Mouse (Mus musculus): Measurements from ENCODE around the gene Mdga1. TPM values are rescaled to one million over a fixed set of nuclear protein-coding genes. Genes with fewer than 3 reads are reported as not detected.

Gene Mdga1
- total RNA-seq, 2 experiments from 2014 or later, result 85.6 to 92.9 TPM

DNA sequence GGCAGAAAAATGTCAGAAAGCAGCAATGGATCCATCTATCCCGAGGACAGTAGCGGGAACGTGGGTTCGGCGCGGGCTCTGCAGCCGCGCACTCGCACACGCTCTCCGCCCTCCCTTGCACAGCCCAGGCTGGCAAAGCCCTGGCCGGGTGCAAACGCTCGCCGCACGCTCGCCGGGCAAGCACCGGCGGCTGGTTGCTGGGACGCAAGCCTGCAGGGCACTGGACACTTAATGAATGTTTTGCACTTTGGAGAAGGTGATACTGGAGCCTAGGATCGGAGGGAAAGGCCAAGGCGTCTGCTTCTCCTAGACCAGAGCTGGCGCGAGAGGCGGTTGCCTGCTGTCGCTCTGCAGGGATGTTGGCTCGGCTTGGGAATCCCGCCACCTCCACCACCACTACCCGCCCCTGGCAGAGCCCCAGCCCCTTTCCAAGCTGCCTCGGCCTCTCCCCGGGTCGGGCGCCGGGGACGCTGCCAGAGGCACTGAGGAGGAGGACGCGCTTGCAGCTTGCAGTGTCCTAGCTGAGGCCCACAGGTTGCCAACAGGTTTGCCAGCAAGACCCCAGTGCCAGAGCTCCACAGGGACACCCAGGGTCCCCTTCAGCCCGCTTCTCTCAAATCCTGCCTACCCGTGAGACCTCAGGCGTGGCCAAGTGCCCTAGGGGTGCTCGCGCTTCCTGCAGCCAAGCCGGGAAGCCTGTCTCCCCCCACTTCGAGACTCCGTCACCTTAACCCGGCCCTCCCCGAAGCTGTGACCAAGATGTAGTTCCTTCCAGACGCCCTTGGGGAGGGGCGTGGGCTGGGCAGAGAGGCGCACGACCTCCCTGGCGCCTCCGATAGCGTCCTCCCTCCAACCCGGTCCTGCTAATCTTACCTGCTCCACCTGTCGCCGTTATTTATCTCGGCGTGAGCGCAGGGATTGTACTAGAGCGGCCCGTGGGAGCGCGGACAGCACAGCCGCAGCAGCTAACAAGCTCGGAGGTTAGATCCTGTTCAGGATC is 80.6 kb downstream of the Mdga1 start:
- intact Hi-C loops (cut with DNase I), result loop anchor here (5.0 to 10.0 kb wide), 2 partner anchors 274 to 568 kb away; partner anchors contain the start of genes Gm28043 and Rnf8
- peak; percentile 98 for DNase-seq

DNA sequence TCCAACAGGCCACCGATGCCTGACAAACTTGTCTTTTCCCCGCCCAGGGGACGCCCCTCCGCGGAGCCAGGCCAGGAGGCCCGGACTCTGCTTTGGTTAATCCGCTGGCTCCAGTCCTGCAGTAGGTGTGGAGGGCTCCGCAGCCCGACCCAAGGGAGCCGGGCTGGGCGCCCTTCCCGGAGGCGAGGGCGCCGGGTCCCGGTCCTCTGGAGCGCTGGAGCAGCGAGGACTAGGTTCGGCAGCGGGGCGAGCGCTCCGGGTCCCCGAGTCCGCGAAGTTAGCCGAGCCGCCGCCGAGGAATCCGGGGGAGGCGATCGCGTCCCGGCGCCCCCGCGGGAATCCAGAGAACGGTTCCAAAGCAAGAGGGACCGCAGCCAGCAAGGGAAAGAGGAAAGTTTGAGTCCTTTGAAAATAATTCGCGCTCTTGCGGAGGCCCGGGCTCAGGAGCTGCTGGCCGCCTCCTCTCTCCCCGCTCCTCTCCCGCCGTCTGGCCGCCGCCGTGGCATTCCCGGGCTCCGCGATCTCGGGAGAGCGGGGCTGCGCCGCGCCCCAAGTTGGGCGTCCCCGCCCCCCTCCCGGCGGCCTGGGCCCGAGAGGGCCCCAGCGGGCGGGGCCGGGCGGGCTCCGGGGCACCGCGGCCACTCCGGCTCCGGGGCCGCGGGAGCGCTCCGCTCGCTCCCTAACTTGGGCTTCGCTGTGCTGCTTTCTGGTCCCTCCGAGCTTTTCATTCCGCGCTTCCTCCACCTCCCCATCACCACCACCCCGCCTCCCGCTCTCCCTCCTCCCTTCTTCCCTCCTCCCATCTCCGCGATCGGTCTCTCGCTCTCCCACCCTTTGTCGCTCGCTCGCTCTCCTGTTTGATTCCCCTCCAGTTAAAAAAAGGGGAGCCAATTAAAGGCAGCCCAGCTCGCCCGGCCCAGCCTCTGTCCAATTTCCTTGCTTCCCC is 81.7 kb downstream of the Mdga1 start:
- peak; percentile 88 for DNase-seq
- intact Hi-C loops (cut with DNase I), result loop anchor here (5.0 to 10.0 kb wide), 2 partner anchors 273 to 569 kb away; partner anchors contain the start of genes Gm28043 and Rnf8

DNA sequence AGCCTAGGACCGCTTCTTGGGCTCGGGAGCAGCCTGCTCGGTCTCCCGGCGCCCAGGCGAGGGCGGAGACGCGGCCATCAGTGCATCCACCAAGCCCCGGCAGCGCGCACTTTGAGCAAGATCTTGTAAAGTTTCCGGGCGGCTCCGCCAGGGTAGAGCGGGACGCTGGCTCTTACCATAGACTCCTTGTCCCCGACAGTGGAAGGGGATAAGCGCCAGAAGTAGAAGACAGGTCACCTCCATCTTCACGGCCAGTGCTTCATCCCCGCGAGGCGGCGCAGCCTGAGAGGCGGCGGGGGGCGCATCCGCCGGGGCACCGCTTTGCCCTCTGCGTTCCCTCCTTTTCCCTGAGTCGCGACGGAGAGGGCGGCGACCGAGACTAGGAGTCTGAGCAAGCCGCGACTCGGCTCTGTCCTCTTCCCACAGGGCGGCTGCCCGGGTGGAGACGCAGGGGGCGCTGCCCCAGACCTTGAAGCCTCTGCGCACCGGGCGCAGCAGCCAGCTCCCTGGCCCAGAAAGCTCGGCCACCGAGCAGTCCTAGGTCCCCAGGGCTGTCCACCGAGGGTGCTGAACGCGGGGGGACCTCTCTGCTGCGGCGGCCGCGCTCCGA is 82.5 kb downstream of the Mdga1 start:
- DNase-seq, result peak; percentile 57

DNA sequence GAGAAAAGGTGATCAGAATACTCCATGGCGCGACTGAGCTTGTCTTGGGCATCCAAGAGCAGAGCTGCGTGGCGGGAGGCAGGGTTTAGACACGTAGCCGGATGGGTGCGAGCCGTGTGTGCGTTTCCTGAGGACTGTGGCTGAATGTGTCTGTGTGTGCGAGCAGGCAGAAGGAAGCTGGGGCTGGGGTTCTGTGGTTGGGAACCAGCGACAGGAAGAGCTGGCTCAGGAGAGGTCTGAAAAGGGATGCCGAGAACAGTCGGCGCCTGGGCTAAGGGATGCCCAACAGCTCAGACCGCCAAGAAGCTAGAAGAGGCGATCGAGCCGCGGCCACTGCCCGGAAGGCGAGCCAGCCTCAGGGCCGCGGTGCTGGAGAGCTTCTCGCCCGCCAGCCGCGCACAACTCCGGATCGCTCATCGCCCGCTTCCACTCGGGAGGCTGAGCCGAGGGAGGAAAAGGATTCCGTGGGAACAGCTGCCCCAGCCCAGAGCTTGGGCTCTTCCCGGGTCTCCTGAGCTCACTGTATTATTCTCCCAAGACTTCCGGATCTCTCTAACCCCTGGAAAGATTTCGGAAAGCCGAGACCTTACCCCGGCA is 83.1 kb downstream of the Mdga1 start:
- intact Hi-C loops (cut with DNase I), result loop anchor here (5.0 to 10.0 kb wide), 2 partner anchors 272 to 571 kb away; partner anchors contain the start of genes Gm28043 and Rnf8
- no peak for DNase-seq

More for the DNA sequence above, 82.5 kb downstream of the Mdga1 start:
- intact Hi-C loops (cut with DNase I), result loop anchor here (5.0 to 10.0 kb wide), 2 partner anchors 273 to 570 kb away; partner anchors contain the start of genes Gm28043 and Rnf8

DNA sequence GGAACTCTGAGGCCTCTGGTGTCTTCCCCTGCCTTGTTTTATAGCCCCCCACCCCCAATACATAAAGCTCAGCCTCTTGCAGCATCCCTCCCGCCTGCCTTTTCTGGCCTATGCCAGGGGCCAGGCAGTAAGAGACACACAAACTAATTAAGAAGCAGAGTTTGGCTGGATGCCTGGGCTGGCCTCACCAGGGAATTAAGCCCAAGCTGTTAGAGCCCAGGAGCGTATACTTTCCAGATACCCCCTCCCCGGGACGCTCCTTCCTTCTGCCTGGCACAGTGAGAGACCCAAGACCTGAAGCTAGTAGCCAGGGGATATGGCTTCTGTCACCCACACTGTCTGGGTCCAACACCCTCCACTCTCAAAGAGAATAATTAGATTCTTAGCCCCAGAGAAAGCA is 83.8 kb downstream of the Mdga1 start:
- peak; percentile 95 for DNase-seq
- intact Hi-C loops (cut with DNase I), result loop anchor here (5.0 to 10.0 kb wide), 2 partner anchors 271 to 571 kb away; partner anchors contain the start of genes Gm28043 and Rnf8

DNA sequence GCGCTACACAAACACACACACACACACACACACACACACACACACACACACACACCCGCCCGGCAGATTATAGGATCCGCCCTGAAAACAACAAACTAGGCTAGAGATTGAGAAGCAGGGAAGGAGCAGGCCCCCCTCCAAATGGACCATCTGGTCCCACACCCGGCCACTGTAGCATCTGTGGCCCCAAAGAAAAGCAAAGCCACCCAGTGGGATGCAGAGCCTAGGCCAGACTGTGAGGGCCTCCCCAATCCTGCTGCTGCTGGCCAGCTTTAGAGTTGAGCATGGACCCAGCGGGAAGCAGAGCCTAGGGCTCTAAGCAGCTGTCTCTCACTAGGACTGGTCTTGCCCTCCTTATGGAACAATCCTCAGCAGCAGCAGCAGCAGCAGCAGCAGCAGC is 85.3 kb downstream of the Mdga1 start:
- peak; percentile 90 for DNase-seq
- intact Hi-C loops (cut with DNase I), result loop anchor here (5.0 to 10.0 kb wide), 2 partner anchors 177 to 270 kb away; partner anchors contain the start of genes Gm28043 and Rnf8

DNA sequence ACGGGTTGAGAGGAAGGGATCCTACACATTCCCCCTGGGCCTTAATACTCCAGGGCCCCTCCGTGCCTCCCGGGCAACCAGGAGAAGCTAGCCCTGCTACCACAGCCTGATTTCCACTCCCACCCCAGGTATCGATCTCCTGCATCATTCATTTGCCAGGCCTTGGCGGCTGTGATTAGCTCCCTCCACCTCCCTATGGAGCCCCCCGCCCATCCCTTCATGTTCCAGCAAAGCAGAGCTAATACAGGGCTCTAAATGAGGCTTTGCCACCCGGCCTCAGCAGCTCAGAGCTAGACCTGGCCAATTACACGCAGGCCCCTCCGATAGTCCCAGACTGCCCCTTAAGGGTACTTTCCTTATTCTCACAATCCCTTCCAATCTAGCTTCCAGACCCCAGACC is 86.5 kb downstream of the Mdga1 start:
- intact Hi-C loops (cut with DNase I), result loop anchor here (5.0 to 10.0 kb wide), 2 partner anchors 176 to 269 kb away; partner anchors contain the start of genes Gm28043 and Rnf8
- no peak for DNase-seq

DNA sequence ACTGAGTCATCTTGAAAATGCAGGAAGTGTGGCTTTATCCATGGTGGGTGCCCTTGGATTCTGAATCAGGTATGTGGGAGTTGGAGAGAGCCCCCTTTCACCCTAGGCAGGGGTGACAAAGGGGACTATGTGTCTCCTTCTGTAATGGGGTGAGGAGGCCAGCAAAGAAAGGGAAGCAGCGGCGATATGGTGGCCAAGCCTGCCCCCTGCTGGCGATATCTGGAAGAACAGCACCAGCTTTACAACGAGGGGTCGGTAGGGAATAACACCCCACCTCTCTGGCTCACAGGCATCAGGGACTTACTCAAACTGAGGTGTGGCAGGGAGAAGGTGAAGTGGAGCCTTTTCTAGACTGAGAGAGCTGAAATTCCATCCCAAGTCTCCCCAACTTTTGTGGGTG is 87.0 kb downstream of the Mdga1 start:
- intact Hi-C loops (cut with DNase I), result loop anchor here (5.0 to 10.0 kb wide), 2 partner anchors 176 to 268 kb away; partner anchors contain the start of genes Gm28043 and Rnf8
- peak; percentile 81 for DNase-seq

DNA sequence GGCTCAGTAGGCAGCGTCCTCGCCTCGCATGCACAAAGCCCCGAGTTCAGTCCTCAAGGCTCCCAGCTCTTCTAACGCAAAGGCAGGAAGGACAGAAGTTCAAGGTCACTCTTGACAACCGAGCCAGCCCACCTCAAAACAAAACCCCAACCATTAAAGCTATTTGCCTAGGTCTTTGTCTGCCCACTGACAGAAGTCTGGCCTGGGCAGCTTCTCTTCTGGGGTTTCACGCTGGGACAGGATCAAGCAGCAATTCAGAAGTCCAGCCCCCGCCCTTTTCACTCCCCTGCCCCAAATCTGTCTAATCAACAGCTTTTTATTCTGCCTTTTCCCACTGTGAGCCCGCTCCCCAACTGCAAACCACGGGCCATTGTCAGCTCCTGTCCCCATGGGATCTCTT is 89.6 kb downstream of the Mdga1 start:
- intact Hi-C loops (cut with DNase I), result loop anchor here (5.0 to 10.0 kb wide), 2 partner anchors 173 to 265 kb away; partner anchors contain the start of genes Gm28043 and Rnf8
- no peak for DNase-seq

DNA sequence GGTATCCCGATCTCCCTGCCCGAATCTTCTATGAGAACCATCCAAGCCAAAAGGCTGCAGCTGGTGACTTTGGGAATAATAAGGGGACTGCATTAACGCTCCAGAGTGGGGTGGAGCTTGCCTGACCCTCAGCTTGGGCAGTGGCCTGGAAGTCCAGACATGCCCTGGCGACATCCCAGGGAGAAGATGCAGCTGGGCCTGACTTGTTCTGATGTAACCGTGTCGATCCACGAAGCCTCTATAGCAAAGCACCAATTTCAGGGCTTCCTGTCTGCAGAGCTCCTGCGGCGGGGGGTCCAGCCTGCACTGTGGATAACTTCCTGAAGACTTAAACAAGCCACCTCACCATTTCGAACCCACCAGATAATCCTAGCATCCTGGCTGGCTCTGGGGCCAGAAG is 90.9 kb downstream of the Mdga1 start:
- DNase-seq, result peak; percentile 40
- intact Hi-C loops (cut with DNase I), result no loop called here

DNA sequence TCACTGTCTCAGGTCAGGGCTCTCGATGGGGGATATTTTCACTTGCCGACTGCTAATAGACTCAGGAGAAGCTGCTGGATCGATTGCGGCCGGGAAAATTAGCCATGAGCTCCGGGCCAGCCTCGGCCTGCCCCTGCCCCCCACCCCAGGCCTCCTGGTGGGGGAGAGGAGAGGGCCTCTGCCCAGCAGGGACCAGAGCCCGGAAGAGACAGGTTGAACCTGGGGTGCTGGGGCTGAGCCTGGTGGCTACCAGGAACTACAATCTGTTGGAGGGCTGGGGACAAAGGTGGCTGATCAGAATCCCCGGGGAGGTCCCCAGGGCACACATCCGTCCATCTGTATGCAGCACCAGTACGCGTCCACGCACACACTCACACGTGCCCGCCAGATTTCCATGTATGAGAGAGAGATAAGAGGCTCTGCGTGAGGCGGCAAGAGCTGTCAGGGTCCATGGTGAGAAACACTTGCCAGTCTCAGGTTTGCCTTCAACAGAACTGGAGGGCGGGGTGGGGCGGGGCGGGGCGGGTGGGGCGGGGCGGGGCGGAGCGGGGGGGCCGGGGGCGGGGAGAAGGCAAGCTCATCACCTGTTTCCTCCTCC is 95.7 kb downstream of the Mdga1 start:
- no peak for DNase-seq
- intact Hi-C loops (cut with DNase I), result no loop called here

DNA sequence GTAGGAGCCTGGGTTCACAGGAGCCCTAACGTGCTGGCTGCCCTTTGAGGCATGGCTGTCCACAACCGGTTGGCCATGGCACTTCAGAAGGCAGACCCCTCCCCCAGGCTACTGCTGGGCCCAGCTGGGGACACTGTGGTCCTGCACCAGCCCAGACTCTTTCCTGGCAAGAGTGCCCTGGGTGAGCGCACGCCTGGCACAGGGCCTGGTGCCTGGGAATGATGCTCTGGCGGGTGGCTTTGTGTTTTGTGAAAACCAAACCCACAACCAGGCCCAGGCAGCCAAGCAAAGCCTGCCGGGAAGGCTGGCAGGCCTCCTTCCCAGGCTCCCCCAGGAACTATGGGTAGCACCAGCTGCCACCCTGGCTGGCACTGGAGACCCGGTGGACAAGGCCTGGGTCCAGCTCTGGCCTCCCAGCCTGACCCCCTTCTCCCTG is 96.3 kb downstream of the Mdga1 start:
- intact Hi-C loops (cut with DNase I), result no loop called here
- peak; percentile 97 for DNase-seq

DNA sequence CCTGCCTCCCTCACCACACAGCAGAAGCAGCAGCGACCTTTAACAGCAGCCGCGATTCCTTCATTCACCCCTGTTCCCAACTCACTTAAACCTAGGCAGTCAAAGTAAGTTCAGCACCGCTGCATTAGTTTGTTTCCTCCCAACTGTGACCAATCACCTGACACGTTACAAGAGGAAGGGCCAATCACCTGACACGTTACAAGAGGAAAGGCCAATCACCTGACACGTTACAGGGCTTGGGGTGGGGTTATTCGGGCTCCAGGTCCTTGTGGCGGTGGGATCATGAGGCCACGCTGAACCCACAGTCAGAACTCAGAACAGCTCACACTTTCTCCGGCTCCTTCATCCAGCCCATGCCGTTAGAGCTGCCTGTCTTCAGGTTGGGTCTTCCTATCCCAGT is 99.6 kb downstream of the Mdga1 start:
- DNase-seq, result no peak
- intact Hi-C loops (cut with DNase I), result no loop called here

DNA sequence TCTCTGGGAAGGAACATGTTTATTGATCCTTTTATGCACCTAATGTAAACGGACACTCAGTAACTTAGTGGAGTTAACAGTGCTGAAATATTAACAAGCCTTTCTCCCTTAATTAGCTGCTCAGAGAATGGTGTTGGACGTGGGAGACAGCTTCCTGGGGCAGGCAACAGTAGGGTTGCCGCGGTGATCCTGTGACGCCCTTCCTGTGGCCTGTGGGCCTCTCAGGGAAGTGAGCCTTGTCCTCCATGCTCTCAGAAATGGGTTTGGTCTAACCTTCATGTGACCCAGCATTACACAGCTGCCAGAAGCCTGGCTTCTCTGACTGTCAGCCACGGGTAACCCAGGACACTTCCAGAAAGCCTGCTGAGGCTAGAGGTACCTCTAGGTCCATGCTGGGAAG is 104.0 kb downstream of the Mdga1 start:
- intact Hi-C loops (cut with DNase I), result no loop called here
- DNase-seq, result no peak

DNA sequence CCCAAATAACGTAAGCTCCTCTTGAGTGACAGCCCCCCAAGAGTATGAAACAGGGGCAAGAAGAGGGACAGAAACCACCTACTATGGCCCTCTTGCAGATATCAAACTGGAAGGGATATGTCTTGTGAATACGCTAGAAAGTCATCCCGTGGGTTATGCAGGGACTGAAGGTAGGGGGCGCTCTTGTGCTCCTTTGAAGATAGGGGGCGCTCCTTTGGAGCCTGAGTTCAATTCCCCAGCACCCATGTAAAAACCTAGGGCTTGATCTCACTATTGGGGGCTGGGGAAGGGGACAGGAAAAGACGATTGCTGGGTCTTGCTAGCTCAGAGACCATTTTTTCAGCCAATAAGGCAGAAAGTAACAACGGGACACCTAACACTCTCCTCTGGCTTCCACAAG is 105.4 kb downstream of the Mdga1 start:
- no peak for DNase-seq
- intact Hi-C loops (cut with DNase I), result no loop called here

DNA sequence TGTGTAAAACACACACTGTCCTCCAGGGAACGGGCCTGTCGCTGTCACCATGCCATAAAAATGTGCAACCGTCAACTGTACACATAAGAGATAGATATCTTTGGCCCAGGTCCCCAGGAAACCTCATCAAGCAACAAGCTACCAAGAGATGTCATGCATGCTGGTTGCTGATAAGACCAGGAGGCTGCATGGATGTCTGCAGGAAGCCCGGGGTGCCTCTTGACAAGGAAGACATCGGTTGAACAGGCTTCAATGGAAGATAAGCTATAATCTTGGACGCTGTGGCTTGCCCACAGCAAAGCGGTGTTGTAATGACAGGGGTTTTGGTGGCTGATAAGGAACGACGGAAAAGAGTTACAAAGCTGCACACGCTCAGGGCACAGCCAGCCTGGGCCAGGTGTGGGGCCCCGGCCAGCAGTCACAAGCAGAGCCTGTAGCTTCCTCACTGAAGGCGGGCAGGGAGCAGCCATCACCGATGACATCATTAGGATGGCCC is 110.1 kb downstream of the Mdga1 start:
- no peak for DNase-seq
- intact Hi-C loops (cut with DNase I), result no loop called here

DNA sequence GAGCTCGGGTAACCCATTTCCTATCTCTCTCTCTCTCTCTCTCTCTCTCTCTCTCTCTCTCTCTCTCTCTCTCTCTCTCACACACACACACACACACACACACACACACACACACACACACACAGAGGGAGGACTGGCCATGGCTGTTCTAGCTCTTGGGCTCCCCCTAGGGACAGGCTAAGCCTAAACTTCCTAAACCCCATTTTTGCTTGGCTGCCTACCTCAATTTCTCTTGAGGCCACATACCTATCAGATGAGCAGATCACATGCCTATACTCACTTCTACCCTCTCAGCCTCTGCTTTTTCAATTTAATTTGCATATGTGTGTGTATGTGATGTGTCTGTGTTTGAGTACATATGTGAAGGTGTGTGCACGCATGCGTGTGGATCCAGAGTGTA is 111.1 kb downstream of the Mdga1 start:
- intact Hi-C loops (cut with DNase I), result no loop called here
- no peak for DNase-seq

DNA sequence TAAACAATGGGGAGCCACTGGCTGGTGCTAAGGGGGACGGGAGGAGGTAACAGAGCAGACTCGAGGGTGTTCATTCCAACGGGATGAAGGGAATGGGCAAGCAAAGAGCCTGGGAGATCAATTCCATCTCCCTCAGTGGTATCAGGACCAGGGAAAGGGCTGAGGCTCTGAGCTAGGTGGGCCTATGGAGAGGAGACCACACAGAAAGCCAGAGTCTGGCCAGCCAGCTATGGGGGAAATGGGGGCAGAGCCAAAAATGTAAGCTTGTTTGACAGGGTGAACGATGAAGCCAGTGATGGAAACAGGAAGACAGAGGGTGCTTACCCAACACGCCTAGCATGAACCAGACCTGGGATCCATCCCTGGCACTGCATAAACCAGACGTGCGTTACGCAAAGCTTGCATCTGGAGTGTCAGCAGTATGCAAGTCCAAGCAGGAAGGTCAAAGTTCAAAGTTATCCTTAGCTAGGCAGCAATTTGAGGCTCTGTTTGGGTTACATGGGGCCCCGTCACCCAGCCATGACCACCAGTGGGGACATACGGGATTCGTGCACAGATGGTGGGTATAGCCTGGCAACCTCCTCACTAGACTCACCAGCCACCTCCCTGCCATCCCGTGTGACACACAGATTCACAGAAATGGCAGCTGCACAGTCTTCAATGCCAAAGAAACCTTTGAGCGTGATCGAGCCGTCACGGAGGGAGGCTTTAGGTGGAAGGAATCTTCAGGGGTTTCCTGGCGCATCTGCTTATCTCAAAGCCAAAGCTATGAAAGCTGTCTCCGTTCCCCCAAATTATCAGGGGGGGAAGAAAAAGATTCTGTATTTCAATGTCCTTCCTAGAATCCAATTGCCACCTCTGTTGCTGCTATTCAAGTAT is 113.9 kb downstream of the Mdga1 start:
- intact Hi-C loops (cut with DNase I), result no loop called here
- peak; percentile 74 for DNase-seq
